Mouse (Mus musculus) hematopoietic multipotent progenitor cell, adult 10-12 weeks (in vitro differentiated cells): ENCODE measurements around the gene Abca2. TPM values are rescaled to one million over a fixed set of nuclear protein-coding genes. Genes with fewer than 3 reads are reported as not detected.

Experiments used
- polyA plus RNA-seq: library from polyadenylated mRNA; stranded (reverse); fragments of >175 nt; gene quantifications from 2 replicates; pipeline ENCODE4 v1.2.3, GENCODE M21; 2012; ENCODE audit warnings: low replicate concordance

Gene Abca2
- 32.3 and 48.6 TPM in 2 replicates for polyA plus RNA-seq

DNA sequence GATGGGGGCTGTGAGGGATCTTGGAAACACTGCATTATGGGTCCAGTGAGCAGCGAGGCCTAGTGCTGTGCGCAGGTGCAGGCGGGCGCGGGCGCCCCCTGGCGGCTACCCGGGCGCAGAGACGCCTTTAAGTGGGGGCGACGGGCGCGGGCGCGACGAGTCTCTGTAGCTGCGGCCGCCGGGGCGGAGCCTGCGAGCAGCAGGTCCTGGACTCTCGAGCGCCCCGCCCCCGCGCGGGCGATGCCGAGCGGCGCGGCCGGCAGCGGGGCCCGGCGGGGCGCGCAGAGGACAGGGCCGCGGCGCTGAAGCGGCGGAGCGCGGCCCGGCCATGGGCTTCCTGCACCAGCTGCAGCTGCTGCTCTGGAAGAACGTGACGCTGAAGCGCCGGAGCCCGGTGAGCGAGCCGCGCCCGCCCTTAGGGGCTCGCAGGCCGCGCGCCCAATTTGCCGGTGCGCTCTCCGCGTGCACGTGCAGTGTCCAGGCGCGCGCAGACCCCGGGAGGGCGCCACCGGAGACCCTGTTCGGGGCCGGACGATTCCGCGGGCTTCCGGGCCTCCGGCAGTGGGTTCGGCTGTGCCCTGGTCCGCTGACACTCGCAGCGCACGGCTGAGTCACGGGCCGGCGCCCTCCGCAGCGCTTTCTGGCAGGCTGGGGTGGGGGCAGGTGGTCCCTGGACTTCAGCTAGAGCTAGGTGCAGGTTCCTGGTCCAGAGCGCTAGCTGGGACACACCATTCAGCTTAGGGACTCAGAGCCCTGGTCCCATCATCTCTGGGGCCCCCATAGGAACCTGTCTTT, at the start of gene Abca2:
TSS of gene Abca2 (plus strand) at position 262 of the 795 bp plus-strand sequence.

DNA sequence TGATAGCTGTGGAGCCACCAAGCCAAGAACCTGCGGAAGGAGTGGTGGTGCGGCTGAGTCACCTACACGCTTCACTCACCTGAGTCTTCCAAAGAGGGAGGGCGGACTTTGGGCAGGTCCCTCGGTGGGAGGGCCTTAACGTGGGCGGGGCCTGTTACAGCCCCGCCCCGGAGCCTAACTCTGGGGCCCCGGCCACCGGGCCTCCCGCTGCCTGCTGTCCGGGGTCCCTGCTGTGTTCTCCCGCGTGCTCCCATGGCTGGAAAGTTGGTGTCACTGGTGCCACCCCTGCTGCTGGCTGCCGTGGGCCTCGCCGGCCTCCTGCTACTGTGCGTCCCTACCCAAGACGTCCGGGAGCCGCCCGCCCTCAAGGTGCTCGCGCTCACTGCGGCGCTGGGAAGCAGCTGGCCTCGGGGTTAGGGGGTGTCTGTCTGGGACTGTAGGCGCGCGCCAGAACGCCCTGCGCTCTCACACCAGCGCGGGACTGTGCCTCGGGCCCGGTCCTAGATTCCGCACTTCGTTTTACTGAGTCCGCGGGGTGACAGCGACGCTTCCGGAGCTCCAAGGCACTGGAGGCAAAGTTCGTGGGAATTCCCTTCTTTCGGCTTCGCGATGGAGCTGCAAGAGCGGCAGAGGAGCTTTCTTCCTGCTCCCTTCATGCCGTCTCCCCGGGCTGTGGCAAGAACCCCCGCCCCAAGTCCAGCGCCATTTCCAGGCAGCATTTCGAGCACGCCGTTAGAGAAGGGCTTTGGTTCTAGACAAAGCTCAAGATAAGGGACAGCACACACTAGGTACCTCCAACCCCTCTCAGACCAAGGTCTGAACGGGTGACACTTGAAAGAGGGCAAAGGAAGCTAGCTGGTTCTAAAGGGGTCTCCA, 32.5 kb upstream of the Abca2 start, which contains the start of gene Entpd2:
TSS of gene Entpd2 (plus strand) at position 154 of the 876 bp plus-strand sequence.

DNA sequence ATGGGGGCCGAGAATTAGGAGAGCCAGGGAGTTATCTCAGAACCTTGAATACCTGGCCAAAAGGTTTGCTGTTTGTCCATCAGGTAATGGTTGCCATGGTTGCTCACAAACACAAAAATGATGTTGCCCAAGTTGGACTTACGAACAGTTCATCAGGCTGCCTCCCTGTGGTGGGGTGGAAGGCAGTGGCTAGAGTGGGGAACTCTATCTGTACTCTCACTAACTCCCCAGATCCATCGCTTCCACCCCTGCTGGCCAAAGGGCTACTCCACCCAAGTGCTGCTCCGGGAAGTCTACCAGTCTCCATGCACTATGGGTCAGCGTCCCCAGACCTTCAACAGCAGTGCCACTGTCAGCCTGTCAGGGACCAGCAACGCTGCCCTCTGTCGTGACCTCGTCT, 29.5 kb upstream of the Abca2 start, which contains the start of gene Npdc1:
TSS of gene Npdc1 (plus strand) at position 301 of the 400 bp plus-strand sequence.

DNA sequence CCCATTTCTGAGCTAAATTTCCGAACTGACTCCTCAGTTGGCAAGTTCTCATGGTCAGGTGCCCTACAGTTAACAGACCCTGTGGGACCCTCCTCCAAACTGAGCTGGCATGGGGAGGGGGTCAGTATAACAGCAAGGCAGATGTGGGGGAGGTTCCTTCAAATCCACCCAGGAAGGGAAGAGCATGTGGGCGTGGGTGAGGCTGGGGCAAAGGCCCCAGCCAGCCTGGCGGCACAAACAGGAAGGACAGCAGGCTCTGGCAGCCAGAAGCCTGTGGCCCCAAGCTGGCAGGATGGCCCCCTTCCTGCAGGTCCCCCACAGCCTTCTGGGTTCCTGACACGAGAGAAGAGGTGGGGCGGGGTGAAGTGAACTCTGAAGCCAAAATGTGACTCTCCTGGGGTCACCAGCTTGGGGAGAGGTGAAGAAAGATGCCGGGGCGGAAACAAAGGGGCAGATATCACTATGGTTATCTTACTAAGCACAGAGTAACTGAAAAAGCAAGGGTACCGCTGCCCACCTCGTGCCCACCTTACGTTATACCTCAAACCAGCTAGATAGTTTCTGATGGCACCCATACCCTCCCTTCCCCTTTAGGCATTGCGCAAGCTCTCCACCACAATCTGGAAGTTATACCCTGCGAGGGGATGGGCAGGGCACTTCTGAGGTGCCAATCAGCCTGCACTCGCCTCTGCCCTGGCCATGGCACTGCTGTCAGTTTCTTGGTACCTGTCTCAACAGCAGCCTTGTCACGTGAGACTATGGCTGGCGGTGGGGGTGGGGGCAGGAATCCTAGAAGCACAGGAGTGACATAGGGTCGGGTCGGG, 5.7 kb upstream of the Abca2 start, which contains the start of gene Fut7:
TSS of gene Fut7 (plus strand) at position 681 of the 824 bp plus-strand sequence.

DNA sequence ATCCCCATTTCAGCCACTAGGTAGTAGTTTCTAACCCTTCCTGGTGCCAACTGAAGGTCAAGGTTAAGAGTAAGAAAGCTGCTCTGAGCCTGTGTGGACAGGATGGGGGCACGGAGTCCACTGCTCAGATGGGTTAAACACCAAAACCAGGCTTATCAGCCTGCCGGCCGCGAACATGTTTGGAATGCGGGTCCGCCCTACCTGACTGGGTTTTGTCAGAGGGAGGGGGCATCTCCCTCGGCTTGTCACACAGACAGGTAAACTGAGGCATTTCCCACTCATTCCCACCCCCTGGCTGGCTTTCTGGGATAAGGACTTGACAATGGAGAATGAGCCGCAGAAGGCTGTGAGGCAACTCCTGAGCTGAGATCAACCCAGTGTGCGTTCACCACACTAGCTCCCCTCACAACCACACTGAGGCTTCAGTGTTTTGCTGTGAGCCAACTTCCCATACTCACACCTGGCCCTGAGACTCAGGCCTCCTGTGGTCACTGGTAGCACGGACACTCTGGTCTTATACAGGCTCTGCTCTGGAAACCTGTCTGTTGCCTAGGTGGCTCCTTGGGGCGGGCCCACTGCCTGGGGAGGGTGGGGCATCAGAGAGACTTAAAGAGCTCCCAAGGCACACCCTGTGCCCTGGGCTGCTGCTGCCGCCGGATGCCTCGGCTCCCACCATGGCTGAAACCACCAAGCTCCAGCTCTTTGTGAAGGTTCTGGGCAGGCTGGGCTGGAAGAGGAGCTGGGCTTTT, 27.9 kb downstream of the Abca2 start, which contains the start of gene Clic3:
TSS of gene Clic3 (plus strand) at position 634 of the 749 bp plus-strand sequence.

DNA sequence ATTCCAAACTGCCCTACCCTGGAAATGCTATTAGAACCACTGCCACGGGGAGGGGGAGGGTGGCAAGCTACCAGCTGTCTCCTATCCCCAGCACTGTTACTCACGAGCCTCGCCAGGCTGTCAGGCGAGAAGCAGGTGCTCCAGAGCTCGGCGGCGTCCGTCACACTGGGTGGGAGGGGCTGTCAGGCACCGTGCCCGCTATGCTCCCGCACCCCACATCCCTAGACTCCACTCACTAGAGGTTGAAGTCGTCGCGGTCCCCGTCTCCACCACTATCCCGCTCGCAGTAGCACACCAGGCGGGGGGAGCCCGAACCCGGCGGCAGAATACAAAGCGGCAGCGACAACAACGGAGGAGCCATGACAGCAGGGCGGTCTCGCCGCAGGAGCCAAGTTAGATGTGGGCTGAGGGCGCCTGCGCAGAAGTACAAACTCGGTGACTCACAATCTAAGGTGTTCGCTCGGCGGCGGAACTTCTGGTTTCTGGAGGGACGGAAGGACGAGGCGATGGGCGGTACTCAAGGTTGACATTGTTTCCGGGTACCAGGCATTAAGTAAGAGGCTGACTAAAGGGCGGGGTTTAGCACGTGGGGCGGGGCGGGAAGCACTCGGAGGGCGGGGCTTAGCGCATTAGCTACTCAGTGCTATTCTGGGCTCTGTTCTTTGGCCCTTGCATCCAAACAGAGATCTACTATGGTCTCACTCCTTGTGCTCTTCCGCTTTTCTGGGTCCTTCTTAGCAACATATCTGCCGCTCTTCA, 32.2 kb downstream of the Abca2 start, which contains the start of gene Paxx:
TSS of gene Paxx (minus strand) at position 544 of the 759 bp plus-strand sequence.

DNA sequence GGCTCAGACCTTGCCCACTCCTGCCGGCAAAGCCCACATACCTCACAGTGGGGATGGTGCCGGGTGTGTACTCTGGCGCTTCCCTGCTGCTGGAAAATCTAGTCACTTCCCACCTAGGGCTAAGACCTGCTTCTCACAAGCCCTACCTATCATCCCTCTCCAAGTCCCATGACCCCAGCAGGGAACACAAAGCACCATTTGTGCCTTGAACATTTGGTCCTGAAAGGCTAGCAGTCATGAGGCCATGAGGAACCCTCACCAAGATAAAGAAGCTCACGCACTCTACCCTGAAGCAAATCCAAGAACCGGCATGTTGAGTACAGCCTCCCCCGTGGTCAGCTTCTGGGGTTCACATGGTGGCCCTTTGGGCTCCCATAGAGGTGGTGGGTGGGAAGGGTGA, 41.5 kb downstream of the Abca2 start, which contains the start of gene Ptgds:
TSS of gene Ptgds (minus strand) at position 78 of the 400 bp plus-strand sequence.

DNA sequence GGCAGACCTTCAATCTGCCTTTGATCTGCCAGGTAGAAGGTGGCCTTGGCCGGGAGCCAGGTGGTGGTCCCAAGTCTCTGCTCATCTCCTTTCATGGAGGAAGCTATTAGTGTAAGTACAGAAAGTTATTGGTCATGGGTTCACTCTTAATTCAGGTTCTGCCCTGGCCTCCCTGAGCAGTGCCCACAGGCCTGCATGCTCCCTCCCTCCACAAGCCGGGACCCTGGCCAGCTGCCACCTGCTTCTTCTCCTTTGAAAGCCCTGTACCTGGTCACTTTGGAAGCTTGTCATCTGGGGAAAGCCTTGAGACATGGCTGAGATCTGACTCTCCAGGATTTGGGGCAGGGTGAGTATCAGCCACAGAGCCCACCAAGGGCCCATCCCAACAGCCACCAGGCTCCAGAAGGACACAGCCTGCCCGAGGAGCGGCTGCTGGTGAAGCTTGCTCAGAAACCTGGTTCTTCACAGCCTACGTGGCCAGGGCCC, 65.0 kb downstream of the Abca2 start, which contains the start of gene Lcn12:
TSS of gene Lcn12 (minus strand) at position 436 of the 486 bp plus-strand sequence.

Other genes starting within 250 kb of the Abca2 start
- 10.2 and 19.3 TPM in 2 replicates for gene Nrarp, start 247.9 kb upstream of the Abca2 start, polyA plus RNA-seq
- 52.8 and 77.9 TPM in 2 replicates for gene Tor4a, start 231.8 kb upstream of the Abca2 start, polyA plus RNA-seq
- gene Nelfb, start 217.2 kb upstream of the Abca2 start, polyA plus RNA-seq, result 30.0 and 35.5 TPM in 2 replicates
- 0.19 TPM in 1 of 2 replicates, not detected in the other for gene Stpg3, start 214.1 kb upstream of the Abca2 start, polyA plus RNA-seq
- gene Fam166a, start 210.0 kb upstream of the Abca2 start, polyA plus RNA-seq, result 0.13 TPM in 1 of 2 replicates, not detected in the other
- gene Tubb4b, start 204.0 kb upstream of the Abca2 start, polyA plus RNA-seq, result 38.7 and 174 TPM in 2 replicates
- not detected in 2 replicates for gene Slc34a3, start 194.3 kb upstream of the Abca2 start, polyA plus RNA-seq
- 0.13 TPM in 1 of 2 replicates, not detected in the other for gene Rnf224, start 191.9 kb upstream of the Abca2 start, polyA plus RNA-seq
- 1.9 and 6.1 TPM in 2 replicates for gene Rnf208, start 186.4 kb upstream of the Abca2 start, polyA plus RNA-seq
- gene Cysrt1, start 186.3 kb upstream of the Abca2 start, polyA plus RNA-seq, result not detected in 2 replicates
- gene AL732309.1, start 181.8 kb upstream of the Abca2 start, polyA plus RNA-seq, result 2.6 and 4.1 TPM in 2 replicates
- 12.0 and 24.1 TPM in 2 replicates for gene Tmem203, start 173.3 kb upstream of the Abca2 start, polyA plus RNA-seq
- gene Tprn, start 166.1 kb upstream of the Abca2 start, polyA plus RNA-seq, result 25.3 and 55.9 TPM in 2 replicates
- 76.2 and 82.8 TPM in 2 replicates for gene Ssna1, start 156.3 kb upstream of the Abca2 start, polyA plus RNA-seq
- 19.8 and 24.6 TPM in 2 replicates for gene Anapc2, start 156.2 kb upstream of the Abca2 start, polyA plus RNA-seq
- not detected in 2 replicates for gene Tmem210, start 140.6 kb upstream of the Abca2 start, polyA plus RNA-seq
- not detected in 2 replicates for gene Lrrc26, start 138.8 kb upstream of the Abca2 start, polyA plus RNA-seq
- 0.03 TPM in 2 replicates for gene Grin1, start 109.5 kb upstream of the Abca2 start, polyA plus RNA-seq
- gene Man1b1, start 96.4 kb upstream of the Abca2 start, polyA plus RNA-seq, result 24.2 and 25.3 TPM in 2 replicates
- 6.8 and 11.7 TPM in 2 replicates for gene Dpp7, start 72.3 kb upstream of the Abca2 start, polyA plus RNA-seq
- gene Uap1l1, start 63.0 kb upstream of the Abca2 start, polyA plus RNA-seq, result 20.6 and 22.9 TPM in 2 replicates
- 6.3 and 11.6 TPM in 2 replicates for gene Sapcd2, start 56.4 kb upstream of the Abca2 start, polyA plus RNA-seq
- gene Entpd2, start 32.8 kb upstream of the Abca2 start, polyA plus RNA-seq, result 0.10 TPM in 1 of 2 replicates, not detected in the other
- 3.8 and 4.4 TPM in 2 replicates for gene Npdc1, start 29.4 kb upstream of the Abca2 start, polyA plus RNA-seq
- 4.5 and 10.9 TPM in 2 replicates for gene Fut7, start 5.4 kb upstream of the Abca2 start, polyA plus RNA-seq
- not detected in 2 replicates for gene Clic3, start 28.1 kb downstream of the Abca2 start, polyA plus RNA-seq
- 82.6 and 103 TPM in 2 replicates for gene Paxx, start 32.4 kb downstream of the Abca2 start, polyA plus RNA-seq
- not detected in 2 replicates for gene Ptgds, start 41.3 kb downstream of the Abca2 start, polyA plus RNA-seq
- gene Lcn12, start 65.2 kb downstream of the Abca2 start, polyA plus RNA-seq, result not detected in 2 replicates
- gene Fbxw5, start 72.0 kb downstream of the Abca2 start, polyA plus RNA-seq, result 16.5 and 48.8 TPM in 2 replicates
- 0.27 TPM in 1 of 2 replicates, not detected in the other for gene C8g, start 73.0 kb downstream of the Abca2 start, polyA plus RNA-seq
- gene Traf2, start 118.2 kb downstream of the Abca2 start, polyA plus RNA-seq, result 6.4 and 20.6 TPM in 2 replicates
- gene Edf1, start 129.1 kb downstream of the Abca2 start, polyA plus RNA-seq, result 403 and 822 TPM in 2 replicates
- 1.7 and 1.9 TPM in 2 replicates for gene Mamdc4, start 146.1 kb downstream of the Abca2 start, polyA plus RNA-seq
- 2.9 and 5.8 TPM in 2 replicates for gene Phpt1, start 146.5 kb downstream of the Abca2 start, polyA plus RNA-seq
- 8.1 and 18.3 TPM in 2 replicates for gene Ajm1, start 153.1 kb downstream of the Abca2 start, polyA plus RNA-seq
- 48.7 and 55.1 TPM in 2 replicates for gene Rabl6, start 179.8 kb downstream of the Abca2 start, polyA plus RNA-seq
- gene Ccdc183, start 189.0 kb downstream of the Abca2 start, polyA plus RNA-seq, result not detected in 2 replicates
- gene Tmem141, start 193.3 kb downstream of the Abca2 start, polyA plus RNA-seq, result 10.0 and 19.9 TPM in 2 replicates
- gene Fcna, start 199.3 kb downstream of the Abca2 start, polyA plus RNA-seq, result 145 and 166 TPM in 2 replicates
- not detected in 2 replicates for gene Lcn8, start 224.4 kb downstream of the Abca2 start, polyA plus RNA-seq
- gene Lcn5, start 229.2 kb downstream of the Abca2 start, polyA plus RNA-seq, result not detected in 2 replicates
- not detected in 2 replicates for gene Lcn6, start 248.1 kb downstream of the Abca2 start, polyA plus RNA-seq